Mouse (Mus musculus) hindbrain, embryonic 14.5 days (tissue): ENCODE measurements around the gene Vps45. TPM values are rescaled to one million over a fixed set of nuclear protein-coding genes. Genes with fewer than 3 reads are reported as not detected.
"Not testable (repeated sequence)": the region's sequence is repeated elsewhere in the genome, so short reads cannot be mapped to it uniquely, and the experiment has no call there.

Experiments
- ATAC-seq: fragments of 200-750 bp; cut with Nextera tagmentation; 2 replicates; pipeline ENCODE4 v1.8.0; 2017; ENCODE audit warnings: moderate number of reproducible peaks, mild to moderate bottlenecking, moderate TSS enrichment, moderate library complexity; ENCODE audit not compliant: low FRiP score
- DNase-seq: peaks from one replicate; pipeline ENCODE4 v3.0.0-alpha.2; 2015; ENCODE audit warnings: low spot score
- H3K27ac ChIP-seq: fragments of 300-500 bp; sonication (generic); 2 replicates; pipeline ENCODE4 v1.5.1; 2014; ENCODE audit warnings: mild to moderate bottlenecking, moderate library complexity
- H3K27me3 ChIP-seq: fragments of 300-500 bp; sonication (generic); 2 replicates; pipeline ENCODE4 v1.6.1; 2014; ENCODE audit warnings: mild to moderate bottlenecking, low read length, mixed read lengths; ENCODE audit not compliant: control insufficient read depth, insufficient read depth
- H3K36me3 ChIP-seq: fragments of 300-500 bp; sonication (generic); replicated peaks from 2 replicates; pipeline ENCODE4 v1.6.1; 2014; ENCODE audit not compliant: control insufficient read depth, insufficient read depth
- H3K4me1 ChIP-seq: fragments of 300-500 bp; sonication (generic); replicated peaks from 2 replicates; pipeline ENCODE4 v1.6.1; 2014; ENCODE audit warnings: antibody characterized with exemption, low read length, mixed read lengths; ENCODE audit not compliant: control insufficient read depth, insufficient read depth
- H3K4me2 ChIP-seq: fragments of 300-500 bp; sonication (generic); replicated peaks from 2 replicates; pipeline ENCODE4 v1.6.1; 2014; ENCODE audit warnings: mild to moderate bottlenecking, moderate library complexity
- H3K4me3 ChIP-seq: fragments of 300-500 bp; sonication (generic); replicated peaks from 2 replicates; pipeline ENCODE4 v1.5.1; 2014; ENCODE audit warnings: mild to moderate bottlenecking, low read length
- H3K9ac ChIP-seq: fragments of 300-500 bp; sonication (generic); 2 replicates; pipeline ENCODE4 v1.6.1; 2014
- H3K9me3 ChIP-seq: fragments of 300-500 bp; sonication (generic); 2 replicates; pipeline ENCODE4 v1.6.1; 2016; ENCODE audit warnings: low read length; ENCODE audit not compliant: control insufficient read depth
- WGBS: fragments of 180-500 bp; shearing (Covaris S2); extraction: QIAGEN DNeasy Blood & Tissue Kit; methylation state at CpG from one replicate; pipeline ENCODE4 v1.1.7; 2014; 5-methylcytosine and 5-hydroxymethylcytosine counted together
- polyA plus RNA-seq: library from polyadenylated mRNA; unstranded; fragments of >200 nt; fragmentation: Nextera tagmentation; extraction: Ambion mirVana; gene quantifications from 2 replicates; pipeline ENCODE4 v1.2.1, GENCODE M21; 2014

Gene Vps45
- polyA plus RNA-seq, 1 experiment from 2014 or later = 46.8 TPM

- DNase-seq, H3K27me3 ChIP-seq, H3K4me1 ChIP-seq, H3K36me3 ChIP-seq, H3K9me3 ChIP-seq: not testable (repeated sequence)
- H3K4me3 ChIP-seq = peak overlapping the region; percentile 55
- peak; percentile 12; the same call in 1 of the 2 replicates for ATAC-seq
- peak overlapping the region; percentile 78 for H3K9ac ChIP-seq
- 66% methylated on average over 12 of the region's 12 CpGs for WGBS
- peak overlapping the region; percentile 100 for H3K27ac ChIP-seq
- peak overlapping the region; percentile 75 for H3K4me2 ChIP-seq
Measured at GRCm38 (mm10) chr3:95951566-95951965, 106.7 kb downstream of the Vps45 start.

- 2% methylated on average over 49 of the region's 49 CpGs for WGBS
- Histone ChIP-seq H3K27me3 (no peaks in the 10 kb centered on the region), H3K9ac (peak overlapping the region; percentile 78), H3K27ac (peak overlapping the region; percentile 100), H3K4me1 (0 out of 2 replicates have a peak, but pooled peaks cover 5% of the 10 kb centered on the region), H3K4me2 (peak overlapping the region; percentile 75), H3K9me3 (no peaks in the 10 kb centered on the region), H3K36me3 (peaks cover 15% of the 10 kb centered on the region; the same call in 1 of the 2 replicates), H3K4me3 (peak overlapping the region; percentile 55)
- ATAC-seq (peak; percentile 98), DNase-seq (peak; percentile 95)
Measured at GRCm38 (mm10) chr3:95950763-95951551, 107.3 kb downstream of the Vps45 start.

Other genes starting within 250 kb of the Vps45 start
- gene Rprd2, start 239.6 kb downstream of the Vps45 start, polyA plus RNA-seq = 20.8 and 21.2 TPM in 2 replicates
- gene Prpf3, start 202.6 kb downstream of the Vps45 start, polyA plus RNA-seq = 33.5 and 35.7 TPM in 2 replicates
- 254 and 293 TPM in 2 replicates for gene Mrps21, start 186.9 kb downstream of the Vps45 start, polyA plus RNA-seq
- gene Ciart, start 176.2 kb downstream of the Vps45 start, polyA plus RNA-seq = 2.4 and 2.7 TPM in 2 replicates
- gene BC028528, start 166.5 kb downstream of the Vps45 start, polyA plus RNA-seq = 16.1 and 26.2 TPM in 2 replicates
- gene Aph1a, start 164.5 kb downstream of the Vps45 start, polyA plus RNA-seq = 34.9 and 38.6 TPM in 2 replicates
- 12.1 and 13.0 TPM in 2 replicates for gene Car14, start 153.8 kb downstream of the Vps45 start, polyA plus RNA-seq
- gene Anp32e, start 129.2 kb downstream of the Vps45 start, polyA plus RNA-seq = 37.1 and 37.5 TPM in 2 replicates
- 47.1 and 49.0 TPM in 2 replicates for gene Plekho1, start 62.5 kb downstream of the Vps45 start, polyA plus RNA-seq
- gene Otud7b, start 46.1 kb upstream of the Vps45 start, polyA plus RNA-seq = 7.1 and 7.9 TPM in 2 replicates
- gene Mtmr11, start 103.5 kb upstream of the Vps45 start, polyA plus RNA-seq = 10.1 and 11.6 TPM in 2 replicates
- 135 and 151 TPM in 2 replicates for gene Sf3b4, start 113.9 kb upstream of the Vps45 start, polyA plus RNA-seq
- 95.7 and 111 TPM in 2 replicates for gene Sv2a, start 122.7 kb upstream of the Vps45 start, polyA plus RNA-seq
- gene Bola1, start 161.2 kb upstream of the Vps45 start, polyA plus RNA-seq = 57.0 and 72.4 TPM in 2 replicates
- gene Hist2h2ab, start 161.4 kb upstream of the Vps45 start, polyA plus RNA-seq = 0.55 TPM in 1 of 2 replicates, not detected in the other
- 1.9 and 2.3 TPM in 2 replicates for gene Hist2h2ac, start 162.4 kb upstream of the Vps45 start, polyA plus RNA-seq
- gene Hist2h2be, start 162.7 kb upstream of the Vps45 start, polyA plus RNA-seq = 4.7 and 5.0 TPM in 2 replicates
- 1.2 and 1.7 TPM in 2 replicates for gene Hist2h3c2, start 180.7 kb upstream of the Vps45 start, polyA plus RNA-seq
- 32.2 and 46.8 TPM in 2 replicates for gene Hist2h2aa2, start 181.8 kb upstream of the Vps45 start, polyA plus RNA-seq
- gene Hist2h2aa1, start 187.0 kb upstream of the Vps45 start, polyA plus RNA-seq = 12.0 and 16.6 TPM in 2 replicates
- 0.18 and 1.6 TPM in 2 replicates for gene Hist2h3c1, start 188.2 kb upstream of the Vps45 start, polyA plus RNA-seq
- gene Hist2h4, start 204.8 kb upstream of the Vps45 start, polyA plus RNA-seq = 2.9 and 6.0 TPM in 2 replicates
- 11.2 and 12.3 TPM in 2 replicates for gene Hist2h3b, start 210.2 kb upstream of the Vps45 start, polyA plus RNA-seq
- gene Hist2h2bb, start 211.3 kb upstream of the Vps45 start, polyA plus RNA-seq = 4.1 and 4.7 TPM in 2 replicates
- 1.8 and 3.1 TPM in 2 replicates for gene Fcgr1, start 235.5 kb upstream of the Vps45 start, polyA plus RNA-seq